Mouse (Mus musculus) hindbrain, embryonic 10.5 days (tissue): ENCODE measurements around the gene Cmc1. TPM values are rescaled to one million over a fixed set of nuclear protein-coding genes. Genes with fewer than 3 reads are reported as not detected.
"Not testable (repeated sequence)": the region's sequence is repeated elsewhere in the genome, so short reads cannot be mapped to it uniquely, and the experiment has no call there.

Experiments used
- DNase-seq: peaks from one replicate; pipeline ENCODE4 v3.0.0-alpha.2; 2017; ENCODE audit warnings: low spot score
- H3K27ac ChIP-seq: fragments of 300-500 bp; sonication (generic); 2 replicates; pipeline ENCODE4 v1.5.1; 2016; ENCODE audit warnings: mild to moderate bottlenecking, moderate library complexity
- H3K27me3 ChIP-seq: fragments of 300-500 bp; sonication (generic); 2 replicates; pipeline ENCODE4 v1.6.1; 2016; ENCODE audit warnings: mild to moderate bottlenecking; ENCODE audit not compliant: poor library complexity, insufficient read depth, severe bottlenecking
- H3K36me3 ChIP-seq: fragments of 300-500 bp; sonication (generic); 2 replicates; pipeline ENCODE4 v1.6.1; 2016; ENCODE audit warnings: mild to moderate bottlenecking, moderate library complexity
- H3K4me1 ChIP-seq: fragments of 300-500 bp; sonication (generic); replicated peaks from 2 replicates; pipeline ENCODE4 v1.6.1; 2016; ENCODE audit warnings: mild to moderate bottlenecking
- H3K4me3 ChIP-seq: fragments of 300-500 bp; sonication (generic); 2 replicates; pipeline ENCODE4 v1.5.1; 2016; ENCODE audit warnings: mild to moderate bottlenecking, moderate library complexity
- H3K9me3 ChIP-seq: fragments of 300-500 bp; sonication (generic); 2 replicates; pipeline ENCODE4 v1.6.1; 2016; ENCODE audit warnings: mild to moderate bottlenecking, moderate library complexity
- WGBS: fragments of 180-500 bp; shearing (Covaris S2); methylation state at CpG from one replicate; pipeline ENCODE4 v1.1.7; 2016; 5-methylcytosine and 5-hydroxymethylcytosine counted together
- polyA plus RNA-seq: library from polyadenylated mRNA; unstranded; fragments of >200 nt; fragmentation: Nextera tagmentation; extraction: Ambion mirVana; gene quantifications from 2 replicates; pipeline ENCODE4 v1.2.1, GENCODE M21; 2016

Gene Cmc1
- polyA plus RNA-seq, 1 experiment from 2014 or later: 36.8 TPM

- no peaks in the 10 kb centered on the region for H3K27me3 ChIP-seq
- WGBS: 46% methylated on average over 5 of the region's 5 CpGs
- H3K36me3 ChIP-seq: no peaks in the 10 kb centered on the region
- peaks cover 3% of the 10 kb centered on the region; the same call in 1 of the 2 replicates for H3K9me3 ChIP-seq
- DNase-seq: no peak
- 0 out of 2 replicates have a peak, but pooled peaks cover 4% of the 10 kb centered on the region for H3K4me1 ChIP-seq
- no peak overlapping the region for H3K27ac ChIP-seq
- no peak overlapping the region for H3K4me3 ChIP-seq
These were observed 18.6 kb upstream of the Cmc1 start for GRCm38 (mm10) chr9:118168544-118168943.

- WGBS: 82% methylated on average over 6 of the region's 6 CpGs
- H3K27me3 ChIP-seq: no peaks in the 10 kb centered on the region
- H3K27ac ChIP-seq: no peak overlapping the region
- H3K4me3 ChIP-seq: no peak overlapping the region
- no peaks in the 10 kb centered on the region for H3K9me3 ChIP-seq
- 0 out of 2 replicates have a peak, but pooled peaks cover 4% of the 10 kb centered on the region for H3K4me1 ChIP-seq
- no peak for DNase-seq
- no peaks in the 10 kb centered on the region for H3K36me3 ChIP-seq
These were observed 17.6 kb upstream of the Cmc1 start for GRCm38 (mm10) chr9:118167606-118168005.

- Histone ChIP-seq H3K9me3 (no peaks in the 10 kb centered on the region), H3K4me1 (no peaks in the 10 kb centered on the region), H3K27ac (no peak overlapping the region), H3K4me3 (no peak overlapping the region), H3K27me3 (no peaks in the 10 kb centered on the region), H3K36me3 (no peaks in the 10 kb centered on the region)
- 93% methylated on average over 6 of the region's 6 CpGs for WGBS
- DNase-seq: no peak
These were observed 11.6 kb upstream of the Cmc1 start for GRCm38 (mm10) chr9:118161536-118161935.

DNA sequence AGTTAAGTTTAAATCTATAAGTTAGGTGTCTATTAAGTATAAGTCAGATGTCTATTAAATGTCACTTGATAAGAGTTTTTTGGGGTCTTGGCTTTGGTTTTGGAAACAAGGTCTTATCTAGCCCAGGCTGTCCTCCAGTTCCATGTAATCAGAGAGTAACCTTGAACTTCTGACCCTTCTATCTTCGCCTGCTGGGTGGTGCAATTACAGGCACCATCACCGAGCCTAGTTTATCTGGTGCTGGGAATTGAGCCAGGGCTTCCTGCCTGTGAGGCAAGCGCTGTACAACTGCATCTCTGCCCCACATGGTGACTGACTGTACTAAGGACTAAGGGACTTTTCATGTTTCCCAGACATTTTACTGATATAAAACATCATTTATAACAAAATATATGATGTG lies 10.0 kb upstream of the Cmc1 start:
- Histone ChIP-seq H3K4me3 (no peak overlapping the region), H3K36me3 (no peaks in the 10 kb centered on the region), H3K4me1 (no peaks in the 10 kb centered on the region), H3K27ac (no peak overlapping the region), H3K27me3 (no peaks in the 10 kb centered on the region), H3K9me3 (no peaks in the 10 kb centered on the region)
- DNase-seq: no peak
- 85% methylated on average over 3 of the region's 3 CpGs for WGBS

DNA sequence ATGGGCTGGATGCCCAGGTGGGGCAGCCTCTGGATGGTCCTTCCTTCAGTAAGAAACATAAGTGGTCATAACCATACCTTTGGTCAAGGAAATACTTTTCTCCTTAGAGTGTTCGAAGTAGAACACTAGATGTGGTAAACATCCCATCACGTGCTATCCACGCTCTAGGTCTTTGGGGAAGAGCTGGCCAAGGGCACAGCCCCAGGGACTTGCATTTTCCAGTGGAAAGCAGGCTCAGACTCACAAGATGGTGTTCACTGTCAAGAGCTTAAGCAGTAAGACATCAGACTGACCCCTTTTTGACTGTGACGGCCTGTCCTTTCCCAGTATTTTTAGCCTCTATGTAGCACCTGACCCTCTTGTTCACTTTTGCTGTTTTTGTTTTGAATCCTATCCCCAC lies 8.2 kb upstream of the Cmc1 start:
- Histone ChIP-seq H3K4me3 (no peak overlapping the region), H3K36me3 (no peaks in the 10 kb centered on the region), H3K27me3 (no peaks in the 10 kb centered on the region), H3K27ac (no peak overlapping the region), H3K4me1 (no peaks in the 10 kb centered on the region), H3K9me3 (no peaks in the 10 kb centered on the region)
- 95% methylated on average over 4 of the region's 4 CpGs for WGBS
- no peak for DNase-seq

- H3K27me3 ChIP-seq: no peaks in the 10 kb centered on the region
- no peak for DNase-seq
- no peaks in the 10 kb centered on the region for H3K9me3 ChIP-seq
- no peaks in the 10 kb centered on the region for H3K36me3 ChIP-seq
- no peak overlapping the region for H3K4me3 ChIP-seq
- H3K27ac ChIP-seq: no peak overlapping the region
- 89% methylated on average over 3 of the region's 3 CpGs for WGBS
- H3K4me1 ChIP-seq: no peaks in the 10 kb centered on the region
These were observed 7.3 kb upstream of the Cmc1 start for GRCm38 (mm10) chr9:118157234-118157633.

- no peaks in the 10 kb centered on the region for H3K36me3 ChIP-seq
These were observed 4.7 kb upstream of the Cmc1 start for GRCm38 (mm10) chr9:118154666-118155065.

DNA sequence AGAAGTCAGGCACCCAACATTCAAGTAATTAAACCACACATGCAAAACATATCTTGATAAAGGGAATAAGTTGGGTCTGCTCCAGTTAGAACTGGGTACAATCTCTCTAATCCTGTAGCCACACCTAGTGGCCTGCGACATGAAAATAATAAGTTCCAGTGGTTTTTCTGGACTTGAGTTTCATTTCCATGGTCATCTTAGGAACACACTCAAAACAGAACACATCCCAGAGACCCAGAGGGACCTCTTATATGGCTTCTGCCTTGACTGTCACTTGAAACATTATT lies 1.2 kb upstream of the Cmc1 start:
- Histone ChIP-seq H3K4me1 (peaks cover 18% of the 10 kb centered on the region), H3K36me3 (no peaks in the 10 kb centered on the region), H3K27me3 (peaks cover 4% of the 10 kb centered on the region; the same call in 1 of the 2 replicates), H3K9me3 (no peaks in the 10 kb centered on the region), H3K4me3 (no peak overlapping the region), H3K27ac (no peak overlapping the region)
- DNase-seq: no peak
- 98% methylated on average over 1 of the region's 1 CpGs for WGBS

More at GRCm38 (mm10) chr9:118154666-118155065, 4.7 kb upstream of the Cmc1 start:
- no peak for DNase-seq
- H3K27ac ChIP-seq: no peak overlapping the region
- peaks cover 7% of the 10 kb centered on the region for H3K4me1 ChIP-seq
- 83% methylated on average over 5 of the region's 5 CpGs for WGBS
- no peaks in the 10 kb centered on the region for H3K9me3 ChIP-seq
- H3K27me3 ChIP-seq: peaks cover 4% of the 10 kb centered on the region; the same call in 1 of the 2 replicates
- no peak overlapping the region for H3K4me3 ChIP-seq

- Histone ChIP-seq H3K9me3 (no peaks in the 10 kb centered on the region), H3K36me3 (no peaks in the 10 kb centered on the region), H3K4me1 (peaks cover 18% of the 10 kb centered on the region), H3K4me3 (peak overlapping the region; percentile 78), H3K27me3 (peaks cover 4% of the 10 kb centered on the region; the same call in 1 of the 2 replicates), H3K27ac (peak overlapping the region; percentile 96)
- DNase-seq: no peak
- WGBS: 89% methylated on average over 20 of the region's 20 CpGs
These were observed 648 bp upstream of the Cmc1 start for GRCm38 (mm10) chr9:118150429-118151220.

DNA sequence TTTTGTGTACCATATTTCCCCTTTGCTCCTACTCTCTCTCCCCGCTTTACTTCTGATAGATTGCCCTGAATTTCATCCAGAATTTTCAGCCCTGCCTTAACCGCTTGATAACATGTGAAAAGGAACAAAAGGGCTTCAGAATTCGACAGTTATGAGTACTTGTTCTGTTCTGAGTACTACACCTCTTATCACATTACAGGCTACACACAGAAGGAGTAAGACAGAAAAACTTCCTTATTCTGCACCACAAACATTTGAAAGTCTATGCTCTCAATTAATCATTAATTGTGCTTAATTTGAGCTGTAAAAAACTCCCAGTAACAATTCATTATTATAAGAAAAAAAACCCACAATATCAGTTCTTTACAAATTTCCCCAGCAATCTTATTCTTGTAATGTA lies 9.6 kb downstream of the Cmc1 start:
- 95% methylated on average over 3 of the region's 3 CpGs for WGBS
- DNase-seq: not testable (repeated sequence)

DNA sequence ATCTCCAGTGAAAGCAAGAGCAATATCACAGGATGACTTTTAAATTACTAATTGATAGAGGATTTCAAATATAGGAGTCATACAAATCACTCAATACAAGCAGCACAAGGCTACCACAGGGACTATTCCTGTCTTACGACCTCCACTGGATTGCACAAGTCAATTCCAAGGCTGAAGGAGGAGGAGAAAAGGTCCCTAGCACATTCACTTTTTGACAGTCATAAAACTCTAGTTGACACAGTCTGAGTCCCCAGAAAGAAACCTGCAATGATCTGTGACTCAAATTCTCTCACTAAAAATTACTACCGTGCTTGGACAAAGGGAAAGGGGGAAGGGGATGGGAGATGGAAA lies 39.6 kb downstream of the Cmc1 start:
- H3K4me3 ChIP-seq: no peak overlapping the region
- H3K27me3 ChIP-seq: no peaks in the 10 kb centered on the region
- no peaks in the 10 kb centered on the region for H3K4me1 ChIP-seq
- 85% methylated on average over 2 of the region's 2 CpGs for WGBS
- H3K27ac ChIP-seq: no peak overlapping the region
- H3K9me3 ChIP-seq: no peaks in the 10 kb centered on the region
- DNase-seq: no peak
- 0 out of 2 replicates have a peak, but pooled peaks cover 4% of the 10 kb centered on the region for H3K36me3 ChIP-seq

More for the DNA sequence above, 9.6 kb downstream of the Cmc1 start:
- peaks cover 16% of the 10 kb centered on the region for H3K36me3 ChIP-seq
- not testable (repeated sequence) for H3K4me3 ChIP-seq, H3K27me3 ChIP-seq, H3K4me1 ChIP-seq, H3K9me3 ChIP-seq, H3K27ac ChIP-seq

- no peak for DNase-seq
- Histone ChIP-seq H3K4me3 (no peak overlapping the region), H3K9me3 (no peaks in the 10 kb centered on the region), H3K36me3 (0 out of 2 replicates have a peak, but pooled peaks cover 3% of the 10 kb centered on the region), H3K27ac (no peak overlapping the region), H3K4me1 (no peaks in the 10 kb centered on the region), H3K27me3 (no peaks in the 10 kb centered on the region)
- 90% methylated on average over 7 of the region's 7 CpGs for WGBS
These were observed 40.1 kb downstream of the Cmc1 start for GRCm38 (mm10) chr9:118109697-118110359.

- H3K36me3 ChIP-seq: no peaks in the 10 kb centered on the region
- 72% methylated on average over 4 of the region's 4 CpGs for WGBS
- H3K4me1 ChIP-seq: no peaks in the 10 kb centered on the region
- DNase-seq: no peak
- H3K9me3 ChIP-seq: no peaks in the 10 kb centered on the region
- no peak overlapping the region for H3K4me3 ChIP-seq
- H3K27ac ChIP-seq: no peak overlapping the region
- H3K27me3 ChIP-seq: no peaks in the 10 kb centered on the region
These were observed 41.4 kb downstream of the Cmc1 start for GRCm38 (mm10) chr9:118108527-118109011.
